Mouse (Mus musculus): ENCODE results near the gene Nup98.

DNA sequence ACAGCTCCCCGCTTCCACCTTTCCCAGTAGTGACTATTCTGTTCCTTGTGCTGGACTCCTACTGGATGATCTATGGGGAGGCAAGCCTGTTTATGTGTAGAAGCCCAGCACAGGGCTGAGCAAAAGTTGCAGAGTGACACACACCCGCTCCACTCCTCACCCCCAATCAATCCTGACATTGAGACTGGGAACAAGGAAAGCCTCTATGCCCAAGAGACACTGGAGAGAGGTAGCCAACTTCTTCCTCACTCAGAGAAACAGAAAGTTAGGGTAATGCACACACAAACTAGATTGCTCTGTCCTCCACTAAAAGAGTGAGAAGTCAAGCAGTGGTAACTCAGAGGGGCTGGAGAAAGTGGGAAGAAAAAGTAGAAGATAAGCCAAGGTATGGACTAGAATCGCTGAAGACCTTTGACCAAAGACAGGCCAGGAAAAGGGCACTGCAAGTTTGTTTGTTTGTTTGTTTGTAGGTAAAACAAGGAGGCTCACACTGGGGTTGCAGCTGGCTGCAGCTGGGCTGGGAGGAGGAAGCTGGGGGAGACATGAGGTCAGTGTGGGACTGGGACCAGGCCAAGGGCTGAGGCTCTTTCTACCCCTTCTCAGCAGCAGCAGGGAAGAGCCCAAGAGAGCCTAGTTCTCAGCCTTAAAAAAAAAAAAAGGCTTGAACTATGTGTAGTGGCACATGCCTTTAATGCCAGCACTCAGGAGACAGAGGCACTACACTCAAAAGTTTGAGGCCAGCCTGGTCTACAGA, 35.0 kb upstream of the Nup98 start:
- no peak for TF ChIP-seq CTCF (IDR thresholded peaks at IDR 0.05; ENCODE audit: control insufficient read depth, insufficient read depth, insufficient read length)
- TF ChIP-seq MAX (IDR thresholded peaks at IDR 0.05): no peak
- no peak for TF ChIP-seq CEBPB (IDR thresholded peaks at IDR 0.05; ENCODE audit: low read depth)
- TF ChIP-seq USF1 (IDR thresholded peaks at IDR 0.05; ENCODE audit: low read depth): no peak
- no peak for TF ChIP-seq FOSL1 (IDR thresholded peaks at IDR 0.05; ENCODE audit: insufficient read depth, low read length, poor library complexity, severe bottlenecking)
- TF ChIP-seq MYOD1 (IDR thresholded peaks at IDR 0.05; ENCODE audit: control insufficient read depth, insufficient read length, low read depth): no peak

Measured in C2C12 (cell line).